Mouse (Mus musculus) layer of hippocampus, postnatal 14 days (tissue): Measurements from ENCODE around the gene Ccdc170. TPM values are rescaled to one million over a fixed set of nuclear protein-coding genes. Genes with fewer than 3 reads are reported as not detected.
"Not testable (repeated sequence)": the region's sequence is repeated elsewhere in the genome, so short reads cannot be mapped to it uniquely, and the experiment has no call there.

Experiments
- DNase-seq, 2 experiments: peaks; one replicate each; pipeline ENCODE4 v3.0.0; 2021 to 2022; ENCODE audit warnings: low spot score in 2 of 2, mixed read lengths in 1 of 2
- long read RNA-seq, 2 experiments: library from polyadenylated mRNA; stranded (forward); transcript quantifications; one replicate each; pipeline ENCODE4 v2.0.0; 2021
- total RNA-seq, 2 experiments: library from RNA; stranded (reverse); gene quantifications; 2 replicates each; pipeline ENCODE4 v1.2.3; 2021

Ccdc170 gene
- total RNA-seq = under 1 TPM; 0.69 to 0.71 TPM
- long read RNA-seq, experiment 1, partial matches to known transcripts = 0 of 1 reads
- long read RNA-seq, experiment 1, other reads (novel, unspliced or antisense) = 1 of 1 reads
- long read RNA-seq, experiment 2 = 0 reads

DNA sequence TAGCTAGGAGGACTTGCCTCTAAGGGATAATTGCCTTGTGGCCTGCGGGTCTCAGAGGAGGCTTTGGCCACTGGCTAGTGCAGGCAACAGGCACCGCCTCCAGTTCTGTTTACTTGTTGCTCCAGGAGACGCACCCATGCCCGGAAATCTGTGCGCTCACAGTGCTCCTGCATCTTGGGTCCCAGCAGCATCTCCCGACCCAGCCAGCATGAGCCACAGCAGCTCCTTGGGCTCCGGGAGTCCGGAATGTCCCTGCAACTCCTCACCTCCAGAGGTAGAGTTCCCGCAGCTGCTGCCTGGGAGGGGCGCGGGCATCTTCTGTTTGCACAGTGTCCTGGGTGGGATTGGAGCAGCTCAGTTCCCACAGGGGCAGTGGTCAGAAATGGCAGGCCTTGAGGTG, at the start of gene Ccdc170:
Ccdc170 (plus strand) TSS at position 148 of the 400 bp plus-strand sequence.
- no peak for DNase-seq

DNA sequence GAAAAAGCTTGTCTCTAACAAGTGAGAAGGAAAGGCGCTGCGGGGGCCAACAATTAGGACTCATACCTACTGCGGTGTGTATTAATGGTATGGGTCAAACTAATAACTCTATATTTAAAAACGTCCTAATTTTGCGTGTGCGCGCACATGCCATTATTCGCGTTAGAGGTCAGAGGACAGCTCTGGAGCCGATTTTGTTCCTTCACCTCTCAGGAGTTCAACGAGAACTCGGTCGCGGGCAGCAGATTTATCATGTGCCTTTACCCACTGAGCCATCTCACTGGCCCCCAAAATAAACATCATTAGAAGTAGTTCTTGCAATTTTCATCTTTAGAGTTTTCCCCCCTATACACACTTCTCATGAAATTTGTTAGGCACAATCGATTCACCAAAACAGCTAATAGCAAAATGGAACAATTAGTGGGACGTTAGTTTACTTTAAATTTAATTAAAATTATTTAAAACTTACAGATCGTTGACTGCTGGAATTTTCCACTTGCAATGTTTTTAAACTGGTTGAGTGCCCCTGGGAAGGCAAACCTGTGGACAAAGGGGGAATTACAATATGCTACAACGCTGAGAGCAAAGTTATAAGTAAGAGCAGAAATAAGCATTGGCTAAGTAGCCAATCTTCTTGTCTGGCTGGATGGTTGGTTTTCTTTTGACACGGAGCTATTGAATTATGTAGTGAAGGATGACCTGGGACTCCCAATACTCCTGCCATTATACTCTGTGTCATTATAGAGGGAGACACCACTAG, 49.1 kb upstream of the Ccdc170 start:
- no peak for DNase-seq

DNA sequence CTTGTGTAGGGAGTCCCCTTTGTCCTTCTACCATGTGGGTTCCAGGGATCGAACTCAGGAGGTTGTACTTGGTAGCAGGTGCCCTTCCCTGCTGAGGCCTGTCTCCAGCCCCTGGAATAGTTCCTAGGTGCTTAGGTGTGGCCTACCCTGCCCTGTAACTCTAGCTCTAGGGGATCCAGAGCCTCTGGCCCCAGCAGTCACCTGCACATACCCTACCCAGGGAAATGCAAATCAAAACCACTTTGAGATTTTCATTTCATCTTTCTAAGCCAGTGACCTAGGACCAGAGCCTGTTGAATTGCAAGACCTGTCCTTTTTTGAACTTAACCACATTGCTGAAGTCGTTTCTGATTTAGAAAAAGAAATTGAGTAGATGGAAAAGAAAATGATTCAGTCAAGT, 48.4 kb upstream of the Ccdc170 start:
- not testable (repeated sequence) for DNase-seq

DNA sequence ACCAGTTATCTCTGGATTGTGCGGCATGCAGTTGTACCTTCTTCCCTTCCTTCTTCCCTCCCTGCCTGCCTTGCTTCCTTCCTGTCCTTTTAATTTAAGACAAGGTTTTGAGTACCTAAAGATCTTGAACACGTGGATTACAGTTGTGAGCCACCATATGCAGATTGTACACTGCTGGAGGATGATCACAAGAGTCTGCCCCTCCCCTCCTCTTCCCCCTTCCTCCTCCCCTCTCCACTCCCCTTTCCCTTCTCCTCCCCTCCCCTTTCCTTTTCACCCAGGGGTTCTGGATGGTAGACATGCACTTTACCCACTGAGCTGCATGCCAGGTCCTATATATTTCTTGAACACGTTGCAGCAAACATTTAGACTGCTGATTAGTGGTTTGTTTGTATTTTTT, 46.9 kb upstream of the Ccdc170 start:
- DNase-seq = no peak

DNA sequence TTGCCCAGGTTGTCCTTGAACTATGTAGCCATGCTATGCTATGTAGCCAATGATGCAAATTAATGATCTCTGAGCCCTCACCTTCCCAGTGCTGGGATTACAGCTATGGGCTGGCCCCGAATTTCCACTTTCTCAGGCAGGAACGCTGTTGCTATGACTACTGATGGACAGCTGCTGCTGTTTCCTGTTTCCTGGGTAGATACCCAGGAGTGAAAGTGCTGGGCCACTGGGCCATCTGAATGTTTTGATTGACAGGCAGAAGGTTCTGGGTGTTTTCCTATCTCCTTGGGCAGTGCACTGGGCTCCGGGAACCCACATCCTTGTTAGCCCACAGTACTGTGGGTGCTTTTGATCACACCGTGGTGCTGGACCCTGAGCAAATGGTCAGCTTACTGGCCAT, 25.9 kb upstream of the Ccdc170 start:
- DNase-seq = no peak

DNA sequence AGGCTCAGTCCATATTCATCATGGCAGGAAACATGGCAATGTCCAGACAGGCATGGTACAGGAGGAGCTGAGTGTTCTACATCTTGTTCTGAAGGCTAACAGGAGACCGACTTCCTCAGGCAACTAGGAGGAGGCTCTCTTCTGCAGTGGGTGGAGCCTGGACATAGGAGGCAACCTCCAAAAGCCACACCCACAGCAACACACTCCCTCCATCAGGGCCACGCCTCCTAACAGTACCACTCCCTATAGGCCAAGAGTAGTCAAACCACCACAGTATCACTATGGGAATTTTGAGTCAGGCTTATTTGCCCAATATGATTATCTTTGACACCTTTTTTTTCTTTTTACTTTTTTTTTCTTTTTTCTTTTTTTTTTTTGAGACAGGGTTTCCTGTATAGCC, 22.1 kb upstream of the Ccdc170 start:
- no peak for DNase-seq

DNA sequence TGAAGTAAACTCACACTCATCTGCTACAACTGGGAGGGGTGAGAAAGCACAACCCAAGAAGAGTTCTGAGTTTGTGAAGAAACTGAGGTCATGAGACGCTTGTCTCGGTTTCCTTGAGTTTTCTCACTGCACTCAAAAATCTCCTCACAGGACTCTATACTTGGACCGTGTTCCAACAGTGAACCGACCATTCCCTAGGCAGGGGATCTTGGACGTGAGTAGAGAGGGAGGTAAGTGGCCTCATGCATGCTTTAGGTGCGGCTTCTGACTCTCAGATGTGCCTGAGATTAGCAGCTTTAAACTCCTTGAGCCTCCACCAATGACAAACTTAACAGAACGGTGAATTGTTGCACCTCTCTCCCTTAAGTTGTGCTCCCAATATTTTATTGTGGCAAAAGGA, 16.5 kb upstream of the Ccdc170 start:
- no peak for DNase-seq

DNA sequence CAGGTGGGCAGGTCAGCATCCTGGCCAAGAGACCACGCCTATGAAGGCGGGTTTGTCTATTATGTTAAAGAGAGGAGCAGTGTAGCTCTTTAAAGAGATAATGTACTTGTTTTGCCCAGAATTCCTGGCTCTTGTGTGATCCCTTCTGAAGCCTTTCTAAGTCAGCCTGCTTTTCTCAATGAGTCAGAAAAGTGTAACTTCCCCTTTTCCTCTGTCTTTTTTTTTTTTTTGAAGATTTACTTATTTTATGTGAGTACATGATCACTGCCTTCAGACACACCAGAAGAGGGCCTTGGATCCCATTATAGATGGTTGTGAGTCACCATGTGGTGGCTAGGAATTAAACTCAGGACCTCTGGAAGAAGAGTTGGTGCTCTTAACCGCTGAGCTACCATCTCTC, 12.9 kb upstream of the Ccdc170 start:
- DNase-seq = no peak

DNA sequence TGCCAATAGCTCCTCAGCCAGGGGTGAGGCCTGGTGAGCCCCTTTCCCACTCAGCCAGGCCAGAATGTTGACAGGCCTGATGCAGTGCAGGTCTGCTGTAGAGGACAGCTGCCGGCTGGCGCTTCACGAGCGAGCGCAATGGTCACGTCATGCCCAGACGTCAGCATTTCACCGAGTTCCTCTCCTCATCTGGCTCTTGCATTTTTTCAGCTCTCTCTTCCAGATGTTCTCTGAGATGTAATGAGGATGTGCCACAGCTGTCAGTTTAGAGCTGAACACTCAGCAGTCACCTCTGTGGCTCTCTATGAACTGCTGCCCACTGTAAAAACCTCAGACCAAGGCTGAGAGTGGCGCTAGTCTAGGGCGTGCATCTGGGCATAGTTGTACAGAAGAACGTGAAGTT, 8.7 kb upstream of the Ccdc170 start:
- DNase-seq = no peak

DNA sequence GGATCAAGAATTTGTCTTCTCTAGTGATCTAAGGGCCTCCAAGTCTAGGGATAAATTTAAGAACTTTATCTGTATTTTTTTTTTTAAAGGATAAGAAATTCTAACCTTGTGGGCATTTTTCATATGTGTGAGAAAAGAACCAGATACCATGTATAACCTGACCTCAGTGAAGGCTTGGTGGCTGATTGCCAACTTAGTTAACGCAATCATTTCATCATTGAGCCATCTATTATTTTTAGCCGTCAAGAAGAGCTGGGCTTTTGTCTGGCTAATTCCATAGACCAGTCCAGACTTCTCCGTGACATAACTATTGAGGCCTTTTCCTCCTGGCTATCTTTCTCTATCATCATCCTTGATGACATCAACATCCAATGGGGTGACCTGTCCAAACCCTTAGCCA, 6.9 kb upstream of the Ccdc170 start:
- no peak for DNase-seq

DNA sequence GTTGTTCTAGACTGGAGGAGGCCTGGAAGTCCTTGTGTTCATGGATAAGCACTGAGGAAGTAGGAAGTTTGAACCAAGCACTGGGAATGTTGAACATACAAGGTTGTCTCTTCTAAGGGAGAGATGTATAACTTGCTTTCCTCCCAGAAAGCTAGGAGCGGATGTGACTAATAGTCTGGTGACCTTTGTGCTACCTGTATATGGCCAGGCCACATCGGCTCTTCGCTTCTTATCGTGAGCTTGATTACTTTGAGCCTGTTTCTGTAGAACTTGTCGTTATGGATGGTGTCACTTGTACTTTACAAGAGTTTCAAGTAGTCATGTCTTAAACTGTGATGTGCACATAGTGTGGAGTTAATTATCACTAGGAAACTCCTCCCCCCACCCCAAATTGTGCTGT, 5.7 kb upstream of the Ccdc170 start:
- DNase-seq = no peak

DNA sequence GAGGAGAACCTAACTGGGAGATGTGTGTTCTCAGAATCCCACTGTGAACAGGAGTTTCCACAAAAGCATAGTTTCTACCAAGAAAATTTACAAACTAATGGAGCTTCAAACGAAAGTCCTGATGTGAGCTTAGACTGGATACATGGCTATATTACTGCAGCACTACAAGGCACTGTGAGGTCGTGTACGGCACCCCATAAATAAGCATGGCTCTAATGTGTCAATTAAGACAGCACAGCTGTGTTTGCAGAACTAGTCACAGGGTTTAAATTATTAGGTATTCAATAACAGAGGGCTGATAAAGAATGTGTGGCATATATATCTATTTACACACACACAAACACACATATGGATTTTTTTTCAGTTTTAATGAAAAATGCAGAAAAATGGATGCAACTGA, 1.4 kb upstream of the Ccdc170 start:
- no peak for DNase-seq

DNA sequence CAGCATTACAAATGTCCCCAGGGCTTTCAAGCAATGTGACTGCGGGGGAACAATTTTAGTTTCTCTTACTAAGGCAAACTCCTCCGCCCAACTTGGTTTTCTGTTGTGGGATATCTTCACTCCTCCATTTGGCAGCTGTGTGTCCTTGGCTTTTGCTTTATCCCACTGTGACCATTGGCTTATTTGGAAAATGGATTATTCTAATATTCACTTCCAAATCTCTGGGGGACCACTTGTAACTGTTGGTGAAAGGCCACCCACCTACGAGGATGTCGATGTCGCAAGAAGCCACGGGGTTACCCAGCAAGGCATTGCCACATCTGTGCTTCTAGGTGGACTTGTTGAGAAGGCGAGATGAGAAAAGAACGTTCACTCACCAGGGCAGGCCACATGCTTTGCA, 607 bp upstream of the Ccdc170 start:
- DNase-seq = no peak

DNA sequence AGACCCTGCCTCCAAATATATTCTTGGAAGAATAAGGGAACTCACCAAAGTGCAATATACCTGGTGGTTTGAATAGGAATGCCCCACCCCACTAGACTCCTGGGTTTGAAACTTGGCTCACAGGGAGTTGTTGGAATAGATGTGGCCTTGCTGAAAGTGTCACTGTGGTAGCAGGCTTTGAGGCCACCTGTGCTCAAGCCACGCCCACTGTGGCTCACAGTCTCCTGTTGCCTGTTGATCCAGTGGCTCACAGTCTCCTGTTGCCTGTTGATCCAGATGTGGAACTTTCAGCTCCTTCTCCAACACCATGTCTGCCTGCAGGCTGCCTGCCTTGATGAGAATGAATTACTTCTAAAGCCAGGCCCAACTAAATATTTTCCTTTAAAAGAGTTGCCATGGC, 1.5 kb downstream of the Ccdc170 start:
- no peak for DNase-seq

DNA sequence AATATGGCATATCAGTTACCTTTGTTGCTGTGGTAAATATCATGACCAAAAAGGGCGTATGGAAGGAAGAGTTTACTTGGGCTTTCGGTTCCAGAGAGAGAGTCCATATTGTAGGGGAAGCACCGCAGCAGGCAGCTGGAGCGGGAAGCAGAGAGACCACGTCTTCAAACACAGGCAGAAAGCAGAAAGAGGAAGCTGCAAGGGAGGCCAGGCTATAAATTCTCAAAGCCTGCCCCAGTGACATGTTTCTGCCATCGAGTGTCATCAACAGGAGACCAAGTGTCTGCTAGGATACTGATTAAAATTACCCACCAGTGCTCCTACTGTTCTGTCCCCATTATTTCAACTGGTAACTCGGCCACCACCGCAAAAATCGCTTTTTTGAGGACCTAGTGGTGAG, 2.7 kb downstream of the Ccdc170 start:
- no peak for DNase-seq

DNA sequence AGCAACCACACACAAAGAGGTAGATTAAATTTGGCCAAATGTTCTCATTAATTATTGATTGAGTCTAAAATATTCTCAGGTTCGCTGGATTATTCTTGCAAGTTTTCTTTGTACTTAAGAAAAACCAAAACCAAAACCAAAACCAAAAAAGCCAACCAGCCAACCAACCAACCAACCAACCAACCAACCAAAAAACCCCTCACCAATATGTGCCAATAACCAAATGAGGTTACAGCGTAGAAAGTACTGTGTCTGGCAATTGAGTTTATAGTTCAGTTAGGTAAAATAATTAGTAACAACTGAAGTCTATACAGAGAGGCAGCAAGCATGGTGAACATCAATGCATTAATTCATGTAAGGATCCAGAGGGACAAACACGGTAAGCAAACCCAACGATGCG, 7.6 kb downstream of the Ccdc170 start:
- DNase-seq = no peak

DNA sequence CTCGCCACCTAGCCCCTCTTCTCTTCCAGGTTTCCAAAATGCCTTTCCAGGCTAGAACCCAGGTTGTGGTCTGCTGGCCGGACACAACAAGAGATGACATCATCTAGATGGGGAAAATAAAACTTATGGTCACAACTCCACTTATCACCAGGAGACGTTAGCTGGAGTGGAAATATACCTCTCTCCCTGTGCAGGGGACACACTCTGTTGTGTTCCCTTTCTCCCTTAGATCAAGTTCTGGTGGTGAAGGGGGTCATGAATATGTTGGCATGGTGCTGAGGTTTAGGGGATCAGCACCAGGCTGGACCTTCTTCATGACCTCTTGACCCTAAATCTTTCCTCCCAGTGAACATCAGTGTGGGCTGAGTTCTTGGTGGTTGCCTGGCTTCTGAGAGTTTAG, 9.0 kb downstream of the Ccdc170 start:
- no peak for DNase-seq

DNA sequence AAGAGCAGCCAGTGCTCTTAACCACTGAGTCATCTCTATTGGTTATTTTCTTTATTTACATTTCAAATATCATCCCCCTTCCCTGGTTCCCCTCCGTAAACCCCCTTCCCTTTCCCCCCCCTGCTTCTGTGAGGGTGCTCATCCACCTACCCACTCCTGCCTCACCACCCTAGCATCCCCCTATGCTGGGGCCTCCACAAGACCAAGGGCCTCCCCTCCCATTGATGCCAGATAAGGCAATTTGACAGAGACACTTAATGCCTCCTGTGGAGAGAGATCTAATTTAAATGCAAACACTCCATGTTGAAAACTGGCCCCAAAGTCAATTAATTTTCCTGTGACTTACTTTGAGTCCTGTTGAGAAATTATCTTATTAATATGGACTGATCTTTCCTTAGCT, 9.7 kb downstream of the Ccdc170 start:
- DNase-seq = no peak

DNA sequence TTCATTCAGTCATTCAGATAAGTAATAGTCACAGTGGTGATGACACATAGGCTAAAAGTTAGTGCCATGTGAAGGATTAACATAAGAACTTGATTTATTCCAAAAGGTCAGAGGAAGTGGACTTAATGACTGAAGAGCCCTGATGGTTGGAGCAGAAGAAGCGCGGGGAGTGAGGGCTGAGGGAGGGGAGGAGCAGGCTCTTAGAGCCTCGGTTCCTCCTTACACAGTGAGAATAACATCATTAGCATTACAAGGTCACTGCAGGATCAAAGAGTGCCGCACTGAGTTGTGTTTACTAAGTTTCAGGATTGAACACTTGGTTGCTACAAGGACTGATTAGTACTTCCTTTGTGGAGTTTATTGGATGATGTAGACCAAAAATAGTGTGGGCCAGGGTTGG, 10.6 kb downstream of the Ccdc170 start:
- DNase-seq = no peak

DNA sequence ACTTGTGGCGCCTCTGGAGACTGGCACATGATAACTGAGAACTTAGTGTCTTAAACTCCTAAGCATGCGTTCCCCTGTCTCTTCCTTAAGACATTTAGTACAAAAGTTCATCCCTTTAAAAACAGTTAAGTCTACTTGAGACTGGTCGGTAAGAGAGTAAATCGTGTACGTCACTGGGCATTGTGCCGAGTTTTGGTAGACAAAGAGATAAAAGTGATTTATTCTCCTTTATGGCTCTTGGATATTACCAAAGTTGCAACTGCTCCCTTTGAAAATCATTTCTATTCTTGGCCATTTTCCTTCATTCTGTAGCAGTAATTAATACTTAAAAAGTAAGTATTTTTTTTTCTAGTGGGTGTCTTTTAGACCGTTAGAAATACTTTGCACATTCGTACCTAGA, 20.9 kb downstream of the Ccdc170 start:
- no peak for DNase-seq

DNA sequence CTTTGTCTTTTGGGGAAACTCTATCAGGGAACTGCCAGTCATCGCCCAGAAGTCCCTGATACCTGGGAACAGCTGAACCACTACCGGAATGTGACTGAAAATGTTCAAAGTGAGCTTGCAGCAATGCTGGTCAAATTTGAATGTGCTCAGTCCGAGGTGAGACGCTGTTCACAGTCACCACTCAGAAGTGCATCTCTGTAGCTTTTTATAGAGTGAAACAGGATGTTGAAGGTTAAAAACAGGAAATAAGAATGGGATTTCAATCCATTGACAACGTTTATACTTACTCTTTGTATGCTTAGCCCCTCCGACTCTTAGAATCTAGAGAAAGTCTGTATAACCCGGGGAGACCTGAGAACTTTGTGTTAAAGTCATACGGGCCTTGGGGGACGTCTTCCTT, 30.4 kb downstream of the Ccdc170 start:
- DNase-seq = no peak

DNA sequence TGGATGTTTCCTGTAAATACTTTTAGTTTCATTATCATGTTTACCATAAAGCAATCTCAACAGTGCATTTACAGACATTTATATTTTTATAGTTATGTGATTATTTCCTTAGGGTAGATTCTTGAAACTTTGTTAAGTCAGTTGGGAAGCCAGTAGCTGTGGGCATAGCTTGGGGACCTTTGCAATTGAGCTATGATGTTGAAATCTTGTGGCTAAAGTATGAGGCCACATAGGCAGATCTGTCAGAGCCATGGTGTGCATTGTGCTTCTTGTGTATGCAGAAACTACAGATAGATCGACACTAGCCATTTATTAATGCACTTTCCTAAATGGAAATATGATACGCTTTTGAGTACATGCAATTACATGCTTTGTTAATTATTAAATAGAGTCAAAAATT, 35.3 kb downstream of the Ccdc170 start:
- DNase-seq = no peak

DNA sequence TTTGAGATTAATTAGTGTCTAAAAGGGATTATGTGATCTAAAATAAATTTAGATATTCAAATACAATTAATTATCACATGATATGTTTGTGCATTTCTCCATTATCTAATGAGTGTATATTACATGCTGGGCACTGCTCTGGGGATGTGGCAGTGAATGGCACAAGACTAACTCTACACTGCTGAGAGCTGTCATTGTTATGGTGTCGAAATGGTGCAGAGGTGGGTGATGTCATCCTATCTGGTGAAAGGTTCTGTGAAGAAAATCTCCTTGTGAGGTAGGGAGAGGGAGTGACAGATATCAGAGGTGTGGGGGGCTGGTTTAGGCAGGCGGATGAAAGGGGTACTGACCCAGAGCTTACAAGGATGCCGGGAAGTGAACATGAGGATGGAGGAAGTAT, 37.3 kb downstream of the Ccdc170 start:
- no peak for DNase-seq
